Mouse (Mus musculus) thymus, postnatal 10 days (tissue): ENCODE data around the gene Abcc9.

Experiments
- DNase-seq, 2 experiments: peaks; one replicate each; pipeline ENCODE4 v3.0.0; 2021; ENCODE audit warnings: low spot score in 2 of 2

Gene Abcc9

DNA sequence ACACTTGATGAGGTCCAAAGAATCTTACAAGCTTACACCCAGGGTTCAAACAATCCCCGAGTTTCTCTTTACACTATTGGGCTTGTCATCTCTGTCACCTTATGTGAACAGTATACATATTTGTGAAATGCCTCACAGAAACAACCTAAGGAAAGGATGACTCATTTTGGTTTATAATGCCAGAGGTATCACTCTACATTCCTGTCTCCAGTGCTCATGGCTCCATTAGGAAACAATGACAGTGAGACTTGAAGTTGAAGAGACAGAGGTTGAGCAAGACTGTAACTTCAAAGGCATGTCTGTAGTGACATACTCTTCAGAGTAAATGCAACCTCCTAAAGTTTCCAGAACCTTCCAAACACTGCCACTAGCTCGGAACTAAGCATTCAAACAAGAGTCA lies 153.7 kb downstream of the Abcc9 start:
- DNase-seq, result no peak

DNA sequence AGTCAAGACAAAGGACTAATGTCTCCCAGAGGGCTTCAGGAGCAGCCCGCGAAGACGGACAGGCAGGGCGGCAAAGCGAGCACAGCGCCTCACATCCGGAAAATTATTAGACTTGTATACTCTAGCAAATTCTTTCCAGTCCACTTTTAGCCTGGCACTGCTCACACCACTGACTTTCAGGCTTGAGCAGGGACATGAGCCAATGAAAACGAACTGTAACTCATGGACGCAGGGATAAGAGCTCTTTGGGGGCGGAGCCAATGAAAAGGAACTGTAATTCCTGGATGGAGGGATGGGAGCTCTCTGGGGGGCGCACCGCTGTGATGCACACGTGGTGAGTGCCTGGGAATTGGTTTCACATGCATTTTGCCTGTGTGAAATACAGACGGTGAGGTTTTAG lies 157.0 kb downstream of the Abcc9 start:
- DNase-seq, result no peak

DNA sequence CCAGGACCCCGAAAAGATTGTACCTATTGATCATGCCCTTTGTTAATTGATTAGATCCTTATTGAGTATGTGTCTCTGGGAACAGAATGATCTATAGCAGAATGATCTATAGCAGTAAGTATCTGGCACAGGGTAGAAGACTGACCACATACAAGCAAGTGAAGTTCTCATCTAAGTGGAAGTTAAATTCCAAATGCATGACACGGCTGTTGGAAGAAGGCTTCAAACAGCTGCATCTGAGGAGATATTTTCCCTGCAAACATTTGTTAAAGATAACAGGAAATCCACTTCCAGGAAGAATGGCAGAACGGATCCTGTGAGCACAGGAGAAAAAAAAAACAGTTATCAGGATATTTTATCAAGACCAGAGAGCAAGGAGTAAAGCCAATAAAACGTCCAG lies 158.5 kb downstream of the Abcc9 start:
- no peak for DNase-seq

DNA sequence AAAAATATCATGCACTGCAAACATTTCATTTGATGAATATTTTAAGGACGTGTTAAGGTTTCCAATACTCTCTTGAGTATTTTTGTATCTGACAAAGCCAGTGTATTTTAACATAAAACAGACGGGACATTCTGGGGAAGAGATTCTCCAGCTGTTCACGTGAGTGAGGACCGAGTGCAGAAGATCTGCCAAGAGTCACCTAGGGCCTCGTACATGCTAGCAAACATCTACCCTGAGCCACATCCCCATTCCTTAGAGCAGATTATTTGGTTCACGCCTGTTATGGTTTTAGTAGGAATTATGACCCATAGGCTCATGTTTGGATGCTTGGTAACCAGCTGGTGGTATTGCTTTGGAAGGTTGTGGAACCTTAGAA lies 159.3 kb downstream of the Abcc9 start:
- no peak for DNase-seq

DNA sequence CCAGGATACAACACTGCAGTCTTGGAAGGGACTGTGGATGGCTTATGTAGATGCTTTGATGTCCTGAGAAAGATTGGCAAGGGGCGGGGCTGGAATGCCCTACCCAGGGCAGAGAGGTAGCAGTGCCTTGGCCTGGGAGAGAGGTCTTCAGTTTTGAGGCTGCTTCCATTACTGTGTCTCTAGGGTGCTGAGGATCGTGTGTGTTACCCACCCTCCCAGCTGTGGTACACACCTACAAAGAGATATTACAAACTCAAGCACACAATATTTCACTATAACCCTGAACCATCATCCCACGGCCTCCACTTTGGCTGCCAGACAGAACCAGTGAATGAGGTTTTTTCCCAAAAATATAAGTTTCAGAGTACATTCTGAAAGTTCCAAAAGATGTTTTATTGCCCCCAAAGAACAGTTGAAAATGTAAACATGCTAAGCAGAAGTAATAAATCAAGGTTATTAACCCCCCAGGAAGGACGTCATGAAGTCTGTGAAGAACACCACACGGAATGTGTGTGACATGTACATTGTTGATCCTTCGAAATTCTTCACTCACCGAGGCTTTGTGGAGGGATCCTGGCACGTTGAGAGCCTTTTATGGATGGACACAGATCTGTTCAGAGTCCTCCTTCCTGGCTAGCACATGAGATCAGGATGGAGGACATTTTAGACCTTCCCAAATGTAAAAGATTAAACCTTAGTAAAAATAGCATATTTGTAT lies 159.9 kb downstream of the Abcc9 start:
- DNase-seq, result no peak

DNA sequence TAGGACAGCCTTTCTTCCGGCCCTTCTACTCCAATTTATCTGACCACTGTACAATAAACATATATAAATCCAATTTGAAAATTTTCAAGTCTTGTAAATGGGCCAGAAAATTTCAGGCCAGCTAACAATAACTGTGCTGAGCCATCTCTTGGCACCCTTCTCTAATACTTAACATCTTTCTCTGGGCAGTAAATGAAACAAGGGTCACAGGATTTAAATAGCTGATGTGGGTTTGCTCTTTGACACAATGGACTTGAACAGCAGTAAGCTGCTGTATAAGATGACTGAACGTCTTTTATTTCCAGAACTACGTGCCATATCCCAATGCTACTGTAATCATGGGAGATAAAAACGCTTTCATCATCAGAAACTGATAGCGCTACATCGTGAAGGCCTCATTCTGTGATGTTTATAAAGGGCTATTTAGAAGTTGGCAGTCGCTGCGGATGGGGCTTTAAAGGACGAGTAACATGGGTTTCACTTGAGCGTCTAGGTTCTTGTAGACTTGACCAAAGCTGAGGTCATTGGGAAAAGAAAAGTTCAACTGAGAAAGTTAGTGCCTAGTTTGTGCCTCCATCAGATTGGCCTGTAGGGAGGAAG lies 161.5 kb downstream of the Abcc9 start:
- DNase-seq, result no peak

DNA sequence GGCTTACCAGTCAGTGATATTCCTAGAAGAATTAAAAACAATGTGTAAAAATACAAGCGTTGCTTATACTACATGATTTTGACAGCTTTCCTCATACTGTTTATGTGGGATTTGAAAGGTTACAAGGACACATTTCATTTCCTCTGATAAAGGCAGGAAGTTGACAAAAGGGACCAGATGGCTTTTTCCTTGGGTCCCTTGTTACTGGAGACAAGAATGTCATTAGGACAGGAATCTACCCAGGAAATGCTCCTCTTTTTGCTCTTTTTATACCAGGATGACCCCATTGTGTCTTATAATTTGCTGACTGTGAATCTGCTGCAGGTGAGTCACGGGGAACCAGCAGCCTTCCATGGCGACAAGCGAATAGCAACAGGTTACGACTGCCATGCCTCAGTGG lies 162.0 kb downstream of the Abcc9 start:
- no peak for DNase-seq

DNA sequence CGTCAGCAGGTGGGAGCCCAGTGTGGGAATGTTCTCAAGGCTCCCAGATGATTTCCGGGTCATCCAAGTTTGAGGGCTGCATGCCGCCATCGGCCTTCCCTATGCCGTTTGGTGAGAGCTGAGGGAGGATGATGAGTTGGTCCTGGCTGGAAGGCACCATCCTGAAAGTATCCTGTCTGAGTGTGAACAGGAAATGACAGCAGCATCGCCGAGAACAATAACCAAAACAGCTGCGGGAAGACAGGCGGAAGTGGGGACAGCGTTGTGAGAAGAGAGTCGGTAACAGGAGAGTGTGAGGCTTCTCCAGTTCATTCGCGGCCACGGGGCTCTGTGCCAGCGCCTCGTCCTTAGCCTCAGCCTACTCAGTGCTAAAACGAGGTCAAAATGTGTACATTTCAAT lies 163.6 kb downstream of the Abcc9 start:
- DNase-seq, result peak; percentile 67 to 73
